Mouse (Mus musculus) lung, embryonic 14.5 days (tissue): Measurements from ENCODE around the gene 3110018I06Rik. TPM values are rescaled to one million over a fixed set of nuclear protein-coding genes. Genes with fewer than 3 reads are reported as not detected.

Experiments
- ATAC-seq: fragments of 200-750 bp; cut with Nextera tagmentation; 2 replicates; pipeline ENCODE4 v1.8.0; 2017; ENCODE audit warnings: mild to moderate bottlenecking, moderate TSS enrichment, moderate library complexity; ENCODE audit not compliant: insufficient read depth
- DNase-seq: peaks from one replicate; pipeline ENCODE4 v3.0.0-alpha.2; 2015
- H3K27ac ChIP-seq: fragments of 300-500 bp; sonication (generic); 2 replicates; pipeline ENCODE4 v1.5.1; 2014; ENCODE audit warnings: low read depth, mild to moderate bottlenecking, moderate library complexity
- H3K27me3 ChIP-seq: fragments of 300-500 bp; sonication (generic); 2 replicates; pipeline ENCODE4 v1.6.1; 2014; ENCODE audit warnings: low read length, control low read depth; ENCODE audit not compliant: insufficient read depth
- H3K36me3 ChIP-seq: fragments of 300-500 bp; sonication (generic); 2 replicates; pipeline ENCODE4 v1.6.1; 2014; ENCODE audit warnings: control low read depth; ENCODE audit not compliant: insufficient read depth
- H3K4me1 ChIP-seq: fragments of 300-500 bp; sonication (generic); 2 replicates; pipeline ENCODE4 v1.6.1; 2014; ENCODE audit warnings: antibody characterized with exemption, control low read depth; ENCODE audit not compliant: insufficient read depth
- H3K4me2 ChIP-seq: fragments of 300-500 bp; sonication (generic); 2 replicates; pipeline ENCODE4 v1.6.1; 2014; ENCODE audit warnings: mild to moderate bottlenecking
- H3K4me3 ChIP-seq: fragments of 300-500 bp; sonication (generic); 2 replicates; pipeline ENCODE4 v1.5.1; 2014; ENCODE audit warnings: low read depth, low read length
- H3K9ac ChIP-seq: fragments of 300-500 bp; sonication (generic); 2 replicates; pipeline ENCODE4 v1.6.1; 2014
- H3K9me3 ChIP-seq: fragments of 300-500 bp; sonication (generic); 2 replicates; pipeline ENCODE4 v1.6.1; 2016; ENCODE audit warnings: low read depth, low read length, control low read depth
- CTCF ChIP-seq: IDR thresholded peaks from 2 replicates; pipeline ENCODE4 v1.5.1; 2016; ENCODE audit warnings: antibody characterized with exemption, low read depth
- WGBS: fragments of 180-500 bp; shearing (Covaris S2); extraction: QIAGEN DNeasy Blood & Tissue Kit; methylation state at CpG from one replicate; pipeline ENCODE4 v1.1.7; 2014; 5-methylcytosine and 5-hydroxymethylcytosine counted together
- polyA plus RNA-seq: library from polyadenylated mRNA; unstranded; fragments of >200 nt; fragmentation: Nextera tagmentation; extraction: Ambion mirVana; gene quantifications from 2 replicates; pipeline ENCODE4 v1.2.1, GENCODE M21; 2014

3110018I06Rik gene
- polyA plus RNA-seq, 1 experiment from 2014 or later: not detected

DNA sequence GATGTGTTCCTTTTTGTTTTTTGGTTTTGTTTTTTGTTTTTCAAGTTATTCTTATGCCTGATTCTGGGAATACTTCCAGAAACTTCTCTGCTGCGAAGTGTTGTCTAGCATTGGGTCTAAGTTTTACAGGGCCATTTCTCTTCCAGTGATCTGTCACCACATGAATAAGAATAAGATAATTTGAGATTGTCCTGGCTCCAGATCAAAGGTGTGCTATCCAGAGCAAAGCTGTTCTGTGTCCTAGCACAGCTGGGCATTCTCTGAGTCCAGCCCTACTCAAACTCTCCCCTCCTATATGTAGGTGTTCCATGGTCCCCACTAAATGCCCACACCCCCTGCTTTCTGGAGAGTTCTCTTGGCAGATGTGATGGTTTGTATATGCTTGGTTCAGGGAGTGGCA is 2.9 kb downstream of the 3110018I06Rik start:
- no peak overlapping the region for H3K9ac ChIP-seq
- DNase-seq (peak; percentile 65), ATAC-seq (peak; percentile 71)
- H3K4me3 ChIP-seq: no peak overlapping the region
- H3K9me3 ChIP-seq: no peaks in the 10 kb centered on the region
- no peak overlapping the region for H3K27ac ChIP-seq
- TF ChIP-seq CTCF: no peak
- 39% methylated on average over 1 of the region's 1 CpGs for WGBS
- no peaks in the 10 kb centered on the region for H3K4me1 ChIP-seq
- no peak overlapping the region for H3K4me2 ChIP-seq
- no peaks in the 10 kb centered on the region for H3K36me3 ChIP-seq
- no peaks in the 10 kb centered on the region for H3K27me3 ChIP-seq

DNA sequence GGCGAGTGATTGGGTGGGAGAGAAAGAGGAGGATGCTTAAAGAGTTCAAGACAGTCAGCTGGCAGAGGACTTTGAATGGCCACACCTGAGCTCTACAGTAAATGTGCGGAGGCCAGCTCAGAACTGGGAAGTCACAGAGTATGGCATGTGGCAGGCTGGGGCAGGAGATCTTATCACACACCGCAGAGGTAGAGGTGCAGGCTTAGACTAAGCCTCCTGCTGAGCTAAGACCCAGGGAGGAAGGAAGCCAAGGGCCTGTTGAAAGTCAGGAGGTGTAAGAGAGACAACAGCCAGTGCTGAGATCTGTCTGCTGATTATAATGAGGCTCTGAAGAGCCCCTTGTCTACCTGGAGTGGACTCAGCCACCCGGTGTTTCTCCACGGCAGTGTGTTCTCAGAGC is 8.5 kb downstream of the 3110018I06Rik start:
- Histone ChIP-seq H3K27ac (no peak overlapping the region), H3K36me3 (no peaks in the 10 kb centered on the region), H3K9ac (no peak overlapping the region), H3K4me1 (no peaks in the 10 kb centered on the region), H3K4me2 (no peak overlapping the region), H3K4me3 (no peak overlapping the region), H3K27me3 (no peaks in the 10 kb centered on the region), H3K9me3 (no peaks in the 10 kb centered on the region)
- DNase-seq (no peak), ATAC-seq (no peak)
- TF ChIP-seq CTCF: no peak
- 68% methylated on average over 5 of the region's 5 CpGs for WGBS

DNA sequence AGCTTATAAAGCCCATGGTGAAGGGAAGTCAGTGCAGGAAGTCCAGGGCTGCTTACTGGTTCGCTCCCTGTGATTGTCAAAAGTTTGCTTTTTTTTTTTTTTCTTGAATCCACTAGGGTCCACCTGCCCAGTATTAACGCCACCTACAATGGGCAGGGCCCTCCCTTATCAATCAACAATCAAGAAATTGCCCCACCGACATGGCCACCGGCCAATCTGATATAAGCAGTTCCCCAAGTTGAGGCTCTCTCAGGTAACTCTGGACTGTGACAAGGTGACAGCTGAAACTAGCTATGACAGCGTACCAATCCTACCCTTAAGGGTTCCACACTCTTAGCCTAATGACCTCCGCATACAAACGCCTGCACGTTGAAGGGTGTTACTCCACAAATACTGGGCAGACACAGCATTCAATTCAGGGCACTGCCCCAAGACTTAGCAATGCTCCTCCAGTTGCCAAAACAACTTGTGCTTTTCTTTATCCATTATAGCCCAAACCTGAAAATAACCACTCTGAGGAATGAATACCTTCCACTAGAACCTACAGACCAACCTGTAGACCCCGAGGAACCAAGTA is 21.3 kb downstream of the 3110018I06Rik start:
- no peak for TF ChIP-seq CTCF

DNA sequence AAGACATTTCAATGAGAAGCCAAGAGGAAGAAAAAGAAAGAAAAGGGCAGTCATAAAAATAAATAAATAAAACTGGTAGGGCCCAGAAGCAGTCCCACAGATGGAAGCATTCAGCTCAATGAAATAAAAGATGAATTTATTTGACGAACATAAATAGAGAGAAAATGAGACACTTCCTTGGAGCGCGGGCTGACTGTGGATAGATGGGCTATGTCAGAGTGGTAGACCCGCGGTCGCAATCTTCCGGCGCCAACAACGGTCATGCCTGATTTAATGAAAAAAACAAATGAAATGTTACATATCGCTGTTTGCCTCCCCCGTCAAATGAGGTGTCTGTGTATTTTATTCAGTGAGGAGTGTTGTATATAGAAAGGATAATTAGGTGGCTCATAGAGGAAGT is 22.7 kb downstream of the 3110018I06Rik start:
- no peaks in the 10 kb centered on the region for H3K9me3 ChIP-seq
- H3K27me3 ChIP-seq: peaks cover 18% of the 10 kb centered on the region
- 43% methylated on average over 11 of the region's 11 CpGs for WGBS
- no peak overlapping the region for H3K27ac ChIP-seq
- H3K4me3 ChIP-seq: no peak overlapping the region
- H3K9ac ChIP-seq: no peak overlapping the region
- no peak for TF ChIP-seq CTCF
- no peaks in the 10 kb centered on the region for H3K4me1 ChIP-seq
- no peak overlapping the region for H3K4me2 ChIP-seq
- DNase-seq: peak; percentile 81
- no peaks in the 10 kb centered on the region for H3K36me3 ChIP-seq
- peak; percentile 90 for ATAC-seq

More for the DNA sequence above, 21.3 kb downstream of the 3110018I06Rik start:
- DNase-seq: no peak
- H3K27me3 ChIP-seq: peaks cover 12% of the 10 kb centered on the region; the same call in 1 of the 2 replicates
- WGBS: 74% methylated on average over 9 of the region's 9 CpGs
- no peaks in the 10 kb centered on the region for H3K9me3 ChIP-seq
- no peak for ATAC-seq
- H3K4me3 ChIP-seq: no peak overlapping the region
- no peak overlapping the region for H3K9ac ChIP-seq
- no peaks in the 10 kb centered on the region for H3K4me1 ChIP-seq
- no peak overlapping the region for H3K4me2 ChIP-seq
- H3K27ac ChIP-seq: no peak overlapping the region
- no peaks in the 10 kb centered on the region for H3K36me3 ChIP-seq

DNA sequence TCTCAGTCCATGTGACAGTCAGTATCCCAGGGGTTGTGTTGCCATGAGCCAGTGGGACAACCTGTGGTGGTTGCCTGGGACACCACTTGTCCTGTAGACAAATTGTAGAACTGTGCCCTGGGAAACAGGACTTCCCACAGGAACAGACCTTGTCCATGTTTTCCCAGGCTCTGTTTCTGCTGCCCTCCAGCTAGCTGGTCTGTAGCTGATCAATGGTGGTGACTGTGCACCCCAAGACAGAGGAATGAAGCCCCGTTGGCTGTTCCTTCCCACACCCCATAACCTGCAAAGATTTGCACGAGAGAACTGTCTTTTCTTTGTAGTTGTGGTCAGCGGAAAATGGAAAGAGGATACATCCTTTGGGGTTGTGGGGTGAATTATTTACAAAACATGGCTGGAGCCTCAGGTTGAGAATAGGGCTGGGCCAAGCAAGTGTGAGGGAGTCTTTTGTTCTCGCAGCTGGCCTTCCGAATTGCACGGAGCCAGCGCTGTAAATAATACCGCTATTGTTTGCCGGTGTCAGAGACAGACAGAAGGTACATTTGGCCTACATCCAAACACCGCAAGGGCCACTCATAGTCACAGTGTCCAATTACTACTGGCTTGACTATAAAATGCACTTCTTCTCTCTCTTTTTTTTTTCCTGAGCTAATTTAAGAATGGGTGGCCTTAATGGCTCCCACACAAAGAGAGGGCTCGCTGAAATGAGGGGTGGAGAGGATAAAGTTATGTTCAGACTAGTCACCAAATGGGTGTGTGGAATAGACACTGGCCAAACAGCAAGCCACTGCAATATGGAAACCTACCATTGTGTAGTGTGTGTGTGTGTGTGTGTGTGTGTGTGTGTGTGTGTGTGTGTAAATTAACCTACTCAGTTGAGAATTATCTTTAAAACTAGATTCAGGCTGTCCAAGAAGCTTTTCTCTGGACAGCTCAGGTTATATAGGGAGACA is 28.1 kb downstream of the 3110018I06Rik start:
- no peak overlapping the region for H3K27ac ChIP-seq
- peaks cover 19% of the 10 kb centered on the region for H3K27me3 ChIP-seq
- H3K4me2 ChIP-seq: no peak overlapping the region
- no peak overlapping the region for H3K9ac ChIP-seq
- H3K36me3 ChIP-seq: no peaks in the 10 kb centered on the region
- no peaks in the 10 kb centered on the region for H3K4me1 ChIP-seq
- WGBS: 65% methylated on average over 11 of the region's 11 CpGs
- no peak for TF ChIP-seq CTCF
- ATAC-seq (no peak), DNase-seq (peak; percentile 23)
- H3K4me3 ChIP-seq: no peak overlapping the region
- no peaks in the 10 kb centered on the region for H3K9me3 ChIP-seq

DNA sequence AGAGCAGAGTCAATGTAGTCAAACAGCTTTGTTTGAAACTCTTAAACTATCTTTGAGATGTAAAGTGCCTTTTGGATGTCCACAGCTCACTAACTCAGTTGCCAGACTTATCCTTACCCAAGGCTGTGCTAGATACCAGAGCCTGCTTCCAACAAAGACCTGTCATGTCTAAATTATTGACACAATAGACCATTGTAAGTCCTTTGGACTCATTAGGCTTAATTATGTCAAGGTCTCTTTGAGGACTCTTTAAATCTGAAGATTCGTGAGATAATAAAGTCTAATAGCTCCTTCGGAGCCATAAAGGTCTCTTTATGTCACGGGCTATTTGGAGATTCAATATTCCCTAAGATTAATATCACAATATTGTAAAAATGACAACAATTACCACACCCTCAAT is 32.5 kb downstream of the 3110018I06Rik start:
- TF ChIP-seq CTCF: no peak
- Histone ChIP-seq H3K9ac (no peak overlapping the region), H3K27me3 (peaks cover 10% of the 10 kb centered on the region; the same call in 1 of the 2 replicates), H3K27ac (no peak overlapping the region), H3K9me3 (no peaks in the 10 kb centered on the region), H3K4me3 (no peak overlapping the region), H3K4me2 (no peak overlapping the region), H3K36me3 (no peaks in the 10 kb centered on the region), H3K4me1 (no peaks in the 10 kb centered on the region)
- no peak for ATAC-seq
- no peak for DNase-seq
- WGBS: 91% methylated on average over 3 of the region's 3 CpGs

DNA sequence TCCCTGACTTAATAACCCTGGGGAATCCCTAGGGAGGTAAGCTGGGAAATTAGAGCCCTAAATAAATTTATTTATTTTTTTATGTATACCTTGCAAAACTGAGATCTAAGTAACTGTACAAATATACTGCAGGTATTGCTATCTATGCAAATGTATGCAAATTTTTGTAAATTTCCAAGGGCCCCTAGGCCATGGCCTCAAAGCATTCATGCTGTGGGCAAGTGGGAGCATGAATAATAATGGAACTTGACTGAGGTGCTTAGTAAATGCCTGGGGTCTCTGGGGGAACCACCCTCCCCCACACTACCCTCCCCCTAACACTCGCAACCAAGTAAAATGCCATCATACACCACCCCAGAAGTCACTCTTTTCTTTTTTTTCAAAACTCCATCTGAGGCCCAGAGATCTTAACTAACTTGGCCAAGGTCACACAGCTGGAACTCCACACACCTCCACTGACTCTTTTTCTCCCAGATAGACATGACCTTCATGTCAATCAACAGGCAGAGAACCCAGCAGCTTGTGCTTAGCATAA is 40.0 kb downstream of the 3110018I06Rik start:
- Histone ChIP-seq H3K4me1 (no peaks in the 10 kb centered on the region), H3K27ac (no peak overlapping the region), H3K9me3 (no peaks in the 10 kb centered on the region), H3K4me3 (no peak overlapping the region), H3K27me3 (no peaks in the 10 kb centered on the region), H3K4me2 (no peak overlapping the region), H3K36me3 (no peaks in the 10 kb centered on the region), H3K9ac (no peak overlapping the region)
- 68% methylated on average over 1 of the region's 1 CpGs for WGBS
- no peak for DNase-seq
- no peak for ATAC-seq
- TF ChIP-seq CTCF: no peak
